ENCODE assay signal across 8 mouse cellular contexts in genomic region chr10:34207503-34207850, GRCm38 (mm10). TPM values are rescaled to one million over a fixed set of nuclear protein-coding genes. Genes with fewer than 3 reads are reported as not detected.
A peak's percentile ranks its signal among the peaks of the same experiment; 100 is the strongest.
DNase-seq lines count a peak whose midpoint lies in the region; ATAC-seq and TF ChIP-seq lines count a peak whose summit lies in the region.

Dse (minus strand) TSS chr10:34207715.

- ATAC-seq in forebrain, embryonic 16.5 days: peak; percentile 34
- ATAC-seq in liver, embryonic 11.5 days (replicated peaks; ENCODE audit: low FRiP score): peak; percentile 6; the same call in 1 of the 2 replicates

- 0% methylated on average over 13 of the region's 14 CpGs for WGBS in forebrain, embryonic 16.5 days
- 2% methylated on average over 14 of the region's 14 CpGs for WGBS in liver, embryonic 11.5 days
- under 1% methylated on average over 14 of the region's 14 CpGs for WGBS in olfactory bulb, adult 2 months

- H3K9ac ChIP-seq in forebrain, embryonic 16.5 days (replicated peaks; ENCODE audit: low read depth, low read length): peak within 1 kb of the TSS; percentile 81
- peak within 1 kb of the TSS; percentile 74 for H3K9ac ChIP-seq in liver, embryonic 11.5 days (ENCODE audit: low read depth, low read length)

- no peaks in the 10 kb centered on the region for H3K27me3 ChIP-seq in forebrain, embryonic 16.5 days (replicated peaks; ENCODE audit: control insufficient read depth, insufficient read depth, low read length)
- H3K27me3 ChIP-seq in liver, embryonic 11.5 days (replicated peaks; ENCODE audit: control insufficient read depth, insufficient read depth, low read length): peaks cover 12% of the 10 kb centered on the region

- H3K4me1 ChIP-seq in forebrain, embryonic 16.5 days (replicated peaks; ENCODE audit: control insufficient read depth, insufficient read depth, low read length): peaks cover 9% of the 10 kb centered on the region; the same call in 1 of the 2 replicates
- no peaks in the 10 kb centered on the region for H3K4me1 ChIP-seq in liver, embryonic 11.5 days (replicated peaks; ENCODE audit: control insufficient read depth, insufficient read depth, low read length)
- H3K4me1 ChIP-seq in olfactory bulb, adult 2 months (ENCODE audit: control insufficient read depth, insufficient read depth, low read length): 0 out of 2 replicates have a peak, but pooled peaks cover 3% of the 10 kb centered on the region

- peak within 1 kb of the TSS; percentile 79 for H3K4me3 ChIP-seq in forebrain, embryonic 16.5 days (replicated peaks; ENCODE audit: low read length)
- H3K4me3 ChIP-seq in liver, embryonic 11.5 days (ENCODE audit: low read depth, low read length): peak within 1 kb of the TSS; percentile 68
- peak within 1 kb of the TSS; percentile 82 for H3K4me3 ChIP-seq in olfactory bulb, adult 2 months (ENCODE audit: insufficient read depth, low read depth, low read length)

- peak within 1 kb of the TSS; percentile 41; the same call in 1 of the 2 replicates for H3K27ac ChIP-seq in forebrain, embryonic 16.5 days (ENCODE audit: low read length)
- peak within 1 kb of the TSS; percentile 84 for H3K27ac ChIP-seq in liver, embryonic 11.5 days (ENCODE audit: low read depth, low read length)
- H3K27ac ChIP-seq in olfactory bulb, adult 2 months (ENCODE audit: insufficient read depth, low read depth, low read length): peak within 1 kb of the TSS; percentile 73

- H3K9me3 ChIP-seq in forebrain, embryonic 16.5 days (ENCODE audit: control insufficient read depth, low read length): no peaks in the 10 kb centered on the region
- H3K9me3 ChIP-seq in liver, embryonic 11.5 days (ENCODE audit: control insufficient read depth, low read length): no peaks in the 10 kb centered on the region

- H3K4me2 ChIP-seq in forebrain, embryonic 16.5 days (ENCODE audit: low read length): peak within 1 kb of the TSS; percentile 74
- H3K4me2 ChIP-seq in liver, embryonic 11.5 days: peak within 1 kb of the TSS; percentile 92

- DNase-seq in embryo, embryonic 11 days: peak; percentile 82
- no peak for DNase-seq in embryo, embryonic 10.5 days (ENCODE audit: low spot score)
- DNase-seq in ovary, adult 18-20 months (ENCODE audit: low spot score): peak; percentile 17
- DNase-seq in ovary, postnatal 36 days (ENCODE audit: low spot score): no peak
- no peak for DNase-seq in liver, embryonic 11.5 days (ENCODE audit: low spot score)
- DNase-seq in cerebellum, adult 11 months: no peak

- TF ChIP-seq CTCF in olfactory bulb, adult 2 months (IDR thresholded peaks at IDR 0.05; ENCODE audit: insufficient read depth, low read depth, low read length): no peak

- H3K36me3 ChIP-seq in forebrain, embryonic 16.5 days (ENCODE audit: control insufficient read depth, insufficient read depth): no peaks in the 10 kb centered on the region
- no peaks in the 10 kb centered on the region for H3K36me3 ChIP-seq in liver, embryonic 11.5 days (ENCODE audit: control insufficient read depth, insufficient read depth, low read length)

- TF ChIP-seq POLR2A in olfactory bulb, adult 2 months (IDR thresholded peaks at IDR 0.05; ENCODE audit: insufficient read depth, low read depth, low read length): no peak

RNA-seq across cellular contexts. Expression of gene Dse, which starts in this region (rescaled TPM):
- 4.5 and 6.2 TPM in 2 replicates for polyA plus RNA-seq in forebrain, embryonic 16.5 days (2015; fragmentation: Nextera tagmentation; extraction: Ambion mirVana)
- polyA plus RNA-seq in liver, embryonic 11.5 days (2014; fragmentation: Nextera tagmentation; extraction: Ambion mirVana): 14.9 and 16.8 TPM in 2 replicates
- polyA plus RNA-seq in olfactory bulb, adult 2 months (2012; ENCODE audit: insufficient read depth, insufficient read length, low replicate concordance, missing spikeins): not detected in 2 replicates

Comparison
In these comparisons a context has a peak if more than half of its experiments do, and no peak if none do; other contexts are left out.
1. DNase-seq: peak in embryo, embryonic 11 days (single experiment) and ovary, adult 18-20 months (single experiment); none in embryo, embryonic 10.5 days (single experiment), ovary, postnatal 36 days (single experiment), liver, embryonic 11.5 days (single experiment) and cerebellum, adult 11 months (single experiment).
2. Peak in every context shown above with its lines, with median percentiles within 50 percentile points of each other: H3K27ac ChIP-seq and H3K4me3 ChIP-seq.